Mouse (Mus musculus) heart, adult 2 months (tissue): ENCODE measurements at regions not wholly inside any gene's neighbourhood (a gene's known extent, or its start where the extent isn't known, plus 50 kb on each side); places are given as distances from the start of the nearest gene placed in this dataset.

Experiments used
- DNase-seq, 2 experiments: peaks; one replicate each; pipeline ENCODE4 v3.0.0; 2021
- H3K27ac ChIP-seq: fragments of 200-600 bp; 2 replicates; pipeline ENCODE4 v1.8.1; 2022
- H3K27me3 ChIP-seq: fragments of 200-500 bp; 2 replicates; pipeline ENCODE4 v1.6.1; 2012; ENCODE audit warnings: mild to moderate bottlenecking, low read length, inconsistent platforms, mixed read lengths; ENCODE audit not compliant: control insufficient read depth, insufficient read depth
- H3K36me3 ChIP-seq: fragments of 200-500 bp; 2 replicates; pipeline ENCODE4 v1.6.1; 2012; ENCODE audit warnings: low read length, inconsistent platforms; ENCODE audit not compliant: control insufficient read depth, insufficient read depth
- H3K4me1 ChIP-seq: fragments of 200-500 bp; 2 replicates; pipeline ENCODE4 v1.6.1; 2011; ENCODE audit warnings: low read length; ENCODE audit not compliant: control insufficient read depth, insufficient read depth
- H3K4me3 ChIP-seq: fragments of 200-600 bp; 2 replicates; pipeline ENCODE4 v1.8.1; 2022
- H3K79me2 ChIP-seq: fragments of 200-500 bp; replicated peaks from 2 replicates; pipeline ENCODE4 v1.6.1; 2012; ENCODE audit warnings: mild to moderate bottlenecking, inconsistent platforms, low read length, moderate library complexity, mixed read lengths; ENCODE audit not compliant: control insufficient read depth, insufficient read depth
- H3K9ac ChIP-seq: fragments of 200-500 bp; 2 replicates; pipeline ENCODE4 v1.6.1; 2012; ENCODE audit warnings: low read depth, mild to moderate bottlenecking, control low read depth, inconsistent platforms, low read length, mixed read lengths
- CTCF ChIP-seq: fragments of 200-600 bp; IDR thresholded peaks from 2 replicates; pipeline ENCODE4 v1.8.1; 2022; ENCODE audit warnings: antibody characterized with exemption, mild to moderate bottlenecking, moderate library complexity
- EP300 ChIP-seq: fragments of 200-500 bp; IDR thresholded peaks from 2 replicates; pipeline ENCODE4 v1.6.1; 2011; ENCODE audit warnings: low read depth, low read length, control low read depth; ENCODE audit not compliant: insufficient read depth
- POLR2A ChIP-seq: fragments of 200-500 bp; IDR thresholded peaks from 2 replicates; pipeline ENCODE4 v1.6.1; 2011; ENCODE audit warnings: mild to moderate bottlenecking, low read depth, low read length, control low read depth; ENCODE audit not compliant: insufficient read depth
- WGBS: fragments of 180-500 bp; shearing (Covaris S2); methylation state at CpG from one replicate; pipeline ENCODE4 v1.1.7; 2018; 5-methylcytosine and 5-hydroxymethylcytosine counted together
- intact Hi-C: fragments of 180-260 bp; cut with DNase I; formaldehyde crosslinking; loops from one replicate; pipeline ENCODE4 v1.15.1; 2025

- peaks cover 25% of the 10 kb centered on the region for H3K4me1 ChIP-seq
- H3K9ac ChIP-seq: no peak overlapping the region
- no peaks in the 10 kb centered on the region; the same call in 1 of the 2 replicates for H3K79me2 ChIP-seq
- TF ChIP-seq POLR2A (no peak), EP300 (no peak), CTCF (no peak)
- no peak overlapping the region for H3K4me3 ChIP-seq
- DNase-seq: no peak
- no peaks in the 10 kb centered on the region for H3K27me3 ChIP-seq
- H3K36me3 ChIP-seq: peaks cover 23% of the 10 kb centered on the region
- intact Hi-C loops: no loop called here
- WGBS: 76% methylated on average over 9 of the region's 9 CpGs
- H3K27ac ChIP-seq: no peak overlapping the region
Measured at GRCm38 (mm10) chr6:31085760-31086108, 126.9 kb upstream of the Klf14 start.

- Histone ChIP-seq H3K27ac (no peak overlapping the region), H3K4me3 (no peak overlapping the region), H3K36me3 (peaks cover 18% of the 10 kb centered on the region), H3K9ac (no peak overlapping the region), H3K79me2 (no peaks in the 10 kb centered on the region; the same call in 1 of the 2 replicates), H3K27me3 (no peaks in the 10 kb centered on the region), H3K4me1 (peaks cover 22% of the 10 kb centered on the region)
- intact Hi-C loops: no loop called here
- TF ChIP-seq CTCF (no peak), EP300 (no peak), POLR2A (no peak)
- 87% methylated on average over 5 of the region's 5 CpGs for WGBS
- DNase-seq: no peak
Measured at GRCm38 (mm10) chr6:31086283-31086682, 127.4 kb upstream of the Klf14 start.

- no peaks in the 10 kb centered on the region; the same call in 1 of the 2 replicates for H3K79me2 ChIP-seq
- 84% methylated on average over 7 of the region's 7 CpGs for WGBS
- H3K27ac ChIP-seq: no peak overlapping the region
- H3K36me3 ChIP-seq: peaks cover 12% of the 10 kb centered on the region
- H3K4me1 ChIP-seq: peaks cover 21% of the 10 kb centered on the region
- DNase-seq: no peak
- H3K4me3 ChIP-seq: no peak overlapping the region
- TF ChIP-seq POLR2A: no peak
- no peak for TF ChIP-seq EP300
- no peak for TF ChIP-seq CTCF
- H3K9ac ChIP-seq: no peak overlapping the region
- intact Hi-C loops: no loop called here
- no peaks in the 10 kb centered on the region for H3K27me3 ChIP-seq
Measured at GRCm38 (mm10) chr6:31086798-31087360, 128.0 kb upstream of the Klf14 start.

DNA sequence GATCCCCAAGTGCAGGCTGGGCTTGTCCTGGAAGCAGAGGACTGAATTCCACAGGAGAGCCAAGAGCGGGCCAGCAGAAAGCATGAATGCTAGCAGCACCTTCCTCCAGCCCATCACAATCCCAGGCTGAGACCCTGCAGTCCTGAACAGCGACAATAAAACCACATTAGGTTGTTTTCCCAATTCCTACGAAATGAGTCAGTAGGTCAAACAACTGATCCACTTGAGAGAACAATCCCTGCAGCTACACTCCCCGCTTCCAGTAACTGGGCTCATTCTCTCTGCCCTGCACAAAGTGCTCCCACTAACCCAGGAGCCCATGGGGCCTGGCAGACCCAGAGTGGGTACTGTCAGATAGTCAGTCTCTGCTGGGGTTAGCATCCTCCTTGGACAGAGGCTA lies 128.6 kb upstream of the Klf14 start:
- no peak for TF ChIP-seq EP300
- TF ChIP-seq CTCF: no peak
- TF ChIP-seq POLR2A: no peak
- Histone ChIP-seq H3K27ac (peak overlapping the region; percentile 68), H3K4me3 (no peak overlapping the region), H3K9ac (no peak overlapping the region), H3K79me2 (no peaks in the 10 kb centered on the region; the same call in 1 of the 2 replicates), H3K36me3 (peaks cover 6% of the 10 kb centered on the region), H3K27me3 (no peaks in the 10 kb centered on the region), H3K4me1 (peaks cover 18% of the 10 kb centered on the region)
- WGBS: 73% methylated on average over 4 of the region's 4 CpGs
- DNase-seq: no peak
- intact Hi-C loops: no loop called here

- Histone ChIP-seq H3K4me3 (no peak overlapping the region), H3K27ac (peak overlapping the region; percentile 68), H3K9ac (no peak overlapping the region)
Measured at GRCm38 (mm10) chr6:31088147-31088972, 129.5 kb upstream of the Klf14 start.

GRCm38 (mm10) chr6:31088973-31089368 lies 130.1 kb upstream of the Klf14 start:
- intact Hi-C loops: no loop called here
- TF ChIP-seq CTCF (no peak), EP300 (no peak), POLR2A (no peak)
- no peak overlapping the region for H3K9ac ChIP-seq
- H3K79me2 ChIP-seq: peaks cover 1% of the 10 kb centered on the region; the same call in 1 of the 2 replicates
- WGBS: 30% methylated on average over 5 of the region's 5 CpGs
- no peak overlapping the region for H3K4me3 ChIP-seq
- peaks cover 9% of the 10 kb centered on the region for H3K36me3 ChIP-seq
- H3K4me1 ChIP-seq: peaks cover 16% of the 10 kb centered on the region
- DNase-seq: no peak
- no peaks in the 10 kb centered on the region for H3K27me3 ChIP-seq
- peak overlapping the region; percentile 57 for H3K27ac ChIP-seq

More at GRCm38 (mm10) chr6:31088147-31088972, 129.5 kb upstream of the Klf14 start:
- WGBS: 41% methylated on average over 18 of the region's 18 CpGs
- Histone ChIP-seq H3K36me3 (peaks cover 7% of the 10 kb centered on the region), H3K4me1 (peaks cover 17% of the 10 kb centered on the region), H3K27me3 (no peaks in the 10 kb centered on the region), H3K79me2 (no peaks in the 10 kb centered on the region; the same call in 1 of the 2 replicates)
- TF ChIP-seq EP300: no peak
- no peak for TF ChIP-seq CTCF
- no peak for TF ChIP-seq POLR2A
- DNase-seq: no peak
- intact Hi-C loops: no loop called here
